Mouse (Mus musculus): Measurements from ENCODE around the gene Acp5. TPM values are rescaled to one million over a fixed set of nuclear protein-coding genes. Genes with fewer than 3 reads are reported as not detected.
A peak's percentile ranks its signal among the peaks of the same experiment; 100 is the strongest.

Gene Acp5
- total RNA-seq, 4 experiments from 2014 or later = 0.17 to 2.9 (median 1.4) TPM

- no peak for DNase-seq (ENCODE audit: low spot score in 2 of 2)
These were observed 27.3 kb downstream of the Acp5 start for GRCm38 (mm10) chr9:22108194-22108593.

DNA sequence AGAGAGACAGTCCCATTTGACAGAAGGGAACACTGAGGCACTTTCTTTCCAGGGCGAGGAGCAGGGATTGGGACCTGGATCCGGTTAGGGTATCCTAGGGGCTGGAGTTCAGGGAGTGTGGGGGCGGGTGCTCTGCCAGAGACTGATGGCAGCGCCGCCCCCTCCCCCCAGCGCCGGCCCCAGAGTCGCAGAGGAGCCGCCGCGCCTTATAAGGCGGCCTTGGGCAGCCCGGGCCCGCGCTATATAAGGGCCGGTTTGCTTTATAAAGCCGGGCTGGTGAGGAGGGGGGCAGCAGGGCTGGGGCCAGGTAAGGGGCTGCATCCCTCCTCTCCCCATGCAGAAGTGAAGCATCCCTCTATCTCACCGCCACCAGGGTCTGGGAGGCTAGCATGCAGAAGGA is 35.6 kb downstream of the Acp5 start:
- DNase-seq (ENCODE audit: low spot score in 2 of 2) = no peak

GRCm38 (mm10) chr9:22098993-22099696 is 36.4 kb downstream of the Acp5 start, which contains the start of gene Cnn1:
Gene Cnn1, plus strand, starts transcription at chr9:22099216.
- no peak for DNase-seq (ENCODE audit: low spot score in 2 of 2)

DNA sequence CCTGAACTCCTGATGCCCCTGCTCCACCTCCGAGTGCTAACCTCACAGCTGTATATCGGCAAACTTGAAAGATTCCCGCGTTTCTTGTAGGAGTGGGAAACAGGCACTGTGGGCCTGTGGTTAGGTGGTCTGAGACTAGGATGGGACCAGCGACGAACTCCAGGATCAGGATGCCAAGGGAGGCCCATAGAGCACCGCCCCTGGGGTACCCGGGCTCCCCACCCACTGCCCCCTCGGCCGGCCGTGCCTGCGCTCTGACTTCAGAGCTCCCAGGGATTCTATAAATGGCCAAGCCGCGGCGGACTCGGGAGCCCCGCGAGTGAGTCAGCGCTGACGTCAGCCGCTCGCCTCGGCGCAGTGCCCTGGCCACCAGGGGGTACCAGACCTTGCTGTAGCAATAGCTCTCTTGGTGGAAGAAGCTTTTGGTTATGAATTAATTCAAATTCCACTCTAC is 39.6 kb downstream of the Acp5 start:
- DNase-seq (ENCODE audit: low spot score in 2 of 2) = peak; percentile 63 to 71

DNA sequence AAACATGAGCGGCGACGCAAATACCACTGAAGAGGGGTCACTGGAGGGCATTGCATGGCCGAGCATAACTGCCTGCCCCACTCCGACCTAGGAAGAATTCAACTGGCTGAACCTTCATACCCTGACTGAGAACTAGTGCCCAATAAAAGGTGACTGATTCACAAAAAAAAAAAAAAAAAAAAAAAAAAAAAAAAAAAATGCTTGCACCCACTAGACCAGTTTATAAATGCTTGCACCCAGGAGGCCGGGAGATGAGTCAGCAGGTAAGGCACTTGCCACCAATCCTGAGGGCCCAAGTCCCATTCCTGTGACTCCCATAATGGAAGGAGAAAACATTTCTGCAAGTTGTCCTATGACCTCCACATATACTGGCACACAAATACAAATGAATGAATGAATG is 42.8 kb downstream of the Acp5 start:
- DNase-seq (ENCODE audit: low spot score in 2 of 2) = no peak

- DNase-seq (ENCODE audit: low spot score in 2 of 2) = no peak
These were observed 45.5 kb downstream of the Acp5 start for GRCm38 (mm10) chr9:22089986-22090385.

GRCm38 (mm10) chr9:22089281-22089680 is 46.2 kb downstream of the Acp5 start:
- DNase-seq (ENCODE audit: low spot score in 2 of 2) = no peak

DNA sequence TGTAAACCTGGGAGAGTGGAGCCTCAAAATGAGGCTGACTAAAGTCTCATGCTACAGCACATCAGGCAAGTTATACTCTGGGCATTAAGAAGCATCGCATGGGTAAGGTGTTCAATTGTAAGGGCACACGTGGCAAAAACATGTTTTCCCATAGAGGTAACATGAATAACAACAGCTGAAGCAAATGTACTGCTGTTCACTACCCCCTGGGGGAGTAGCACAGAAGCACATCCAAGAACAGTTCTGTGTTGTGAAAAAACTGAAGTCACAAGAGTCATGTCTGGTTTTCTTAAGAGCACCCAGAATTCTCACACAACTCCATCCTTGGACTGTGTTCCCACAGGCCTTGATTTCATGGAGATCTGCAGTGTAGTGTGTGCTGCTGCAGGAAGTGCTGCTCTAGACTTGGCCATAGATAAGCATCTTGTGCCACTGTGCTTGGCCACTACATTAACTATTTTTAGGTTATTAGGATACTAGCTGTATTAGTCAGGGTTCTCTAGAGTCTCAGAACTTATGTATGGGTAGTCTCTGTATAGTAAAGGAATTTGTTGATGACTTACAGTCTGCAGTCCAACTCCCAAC is 48.4 kb downstream of the Acp5 start:
- no peak for DNase-seq (ENCODE audit: low spot score in 2 of 2)

DNA sequence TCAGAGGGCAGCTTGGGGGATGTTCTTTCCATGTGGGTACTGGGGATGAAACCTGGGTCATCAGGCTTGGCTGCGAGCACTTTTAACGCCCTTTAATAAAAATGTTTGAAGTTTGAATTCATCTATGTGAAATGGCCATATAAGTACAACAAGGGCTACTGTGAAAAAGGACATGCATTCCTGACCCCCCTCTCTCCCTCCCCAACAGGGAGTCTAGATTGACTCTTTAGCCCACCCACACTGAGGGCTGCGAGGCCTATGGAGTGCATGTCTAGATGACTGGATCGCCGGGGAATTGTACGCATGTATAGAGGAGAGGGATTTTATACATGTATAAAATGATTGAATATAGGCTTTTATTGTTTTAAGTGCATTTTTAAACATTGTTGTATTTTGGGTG is 49.5 kb downstream of the Acp5 start:
- DNase-seq (ENCODE audit: low spot score in 2 of 2) = no peak

- peak; percentile 94 to 95 for DNase-seq (ENCODE audit: low spot score in 2 of 2)
These were observed 50.3 kb downstream of the Acp5 start, which contains the start of gene Ecsit for GRCm38 (mm10) chr9:22085022-22085834. Gene Ecsit, minus strand, starts transcription at chr9:22085438.

DNA sequence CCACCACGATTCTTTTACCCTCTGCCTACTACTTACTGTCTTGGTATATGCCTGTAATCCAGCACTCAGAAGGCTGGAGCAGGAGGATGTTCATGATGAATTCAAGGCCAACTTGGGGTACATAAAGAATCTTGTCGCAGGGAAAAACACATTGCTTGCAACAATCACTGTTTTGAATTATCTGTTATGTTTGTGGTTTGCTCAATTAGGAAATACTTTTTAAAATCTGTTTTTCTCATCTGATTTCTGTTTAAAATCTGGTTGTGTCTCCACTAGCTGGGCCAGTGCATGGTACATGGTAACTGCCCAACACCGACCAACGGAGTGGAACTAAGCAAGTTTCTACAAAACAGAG is 50.9 kb downstream of the Acp5 start:
- DNase-seq (ENCODE audit: low spot score in 2 of 2) = no peak

Small RNAs within 50 kb of the gene (microRNA-seq; reads per million reads assigned to microRNA genes)
- not detected for gene Mir7084

Other genes starting within 250 kb of the Acp5 start
- 1 to 10 TPM; 2.3 to 6.0 (median 2.9) TPM for gene Rab3d, start 217.5 kb downstream of the Acp5 start, total RNA-seq (2022)
- under 1 TPM in 1 of 4 experiments, not detected in 3; 0.38 TPM for gene Ccdc159, start 208.2 kb downstream of the Acp5 start, total RNA-seq (2022)
- 10 to 100 TPM; 11.1 to 13.9 (median 13.1) TPM for gene Tmem205, start 208.2 kb downstream of the Acp5 start, total RNA-seq (2022)
- 1 to 10 TPM in 1 of 4 experiments, under 1 TPM in 3; 0.36 to 1.1 (median 0.60) TPM for gene Plppr2, start 198.7 kb downstream of the Acp5 start, total RNA-seq (2022)
- gene Swsap1, start 180.0 kb downstream of the Acp5 start, total RNA-seq (2022) = 1 to 10 TPM; 2.4 to 3.0 (median 2.7) TPM
- gene Epor, start 172.2 kb downstream of the Acp5 start, total RNA-seq (2022) = under 1 TPM in 2 of 4 experiments, not detected in 2; 0.17 to 0.31 TPM
- under 1 TPM; 0.27 to 0.88 (median 0.63) TPM for gene Rgl3, start 146.3 kb downstream of the Acp5 start, total RNA-seq (2022)
- not detected for gene Ccdc151, start 133.1 kb downstream of the Acp5 start, total RNA-seq (2022)
- 10 to 100 TPM; 25.3 to 27.8 (median 26.4) TPM for gene Prkcsh, start 132.9 kb downstream of the Acp5 start, total RNA-seq (2022)
- under 1 TPM in 1 of 4 experiments, not detected in 3; 0.08 TPM for gene Elavl3, start 83.7 kb downstream of the Acp5 start, total RNA-seq (2022)
- not detected for gene Gm49318, start 64.5 kb downstream of the Acp5 start, total RNA-seq (2022)
- 1 to 10 TPM; 3.2 to 5.8 (median 4.1) TPM for gene Zfp653, start 64.3 kb downstream of the Acp5 start, total RNA-seq (2022)
- 100 to 1,000 TPM in 1 of 4 experiments, 10 to 100 TPM in 3; 79.8 to 101 (median 93.0) TPM for gene Ecsit, start 50.3 kb downstream of the Acp5 start, total RNA-seq (2022)
- gene Cnn1, start 36.5 kb downstream of the Acp5 start, total RNA-seq (2022) = 1 to 10 TPM; 1.7 to 4.9 (median 2.1) TPM
- gene Elof1, start 18.5 kb downstream of the Acp5 start, total RNA-seq (2022) = 10 to 100 TPM; 37.2 to 44.8 (median 43.2) TPM
- gene Pigyl, start 21.1 kb upstream of the Acp5 start, total RNA-seq (2022) = 10 to 100 TPM; 30.6 to 39.5 (median 34.8) TPM
- gene Zfp872, start 52.4 kb upstream of the Acp5 start, total RNA-seq (2022) = not detected
- 1 to 10 TPM; 4.7 to 7.5 (median 6.8) TPM for gene Zfp809, start 90.0 kb upstream of the Acp5 start, total RNA-seq (2022)
- gene Zfp599, start 124.2 kb upstream of the Acp5 start, total RNA-seq (2022) = not detected
- under 1 TPM; 0.29 to 0.56 (median 0.43) TPM for gene Zfp810, start 171.9 kb upstream of the Acp5 start, total RNA-seq (2022)